In genomic region chr1:118622857-118623256, GRCm38 (mm10) we compare ENCODE assay signal across 25 mouse cellular contexts. TPM values are rescaled to one million over a fixed set of nuclear protein-coding genes. Genes with fewer than 3 reads are reported as not detected.
"Had no signal": no experiment of that assay in that cellular context is flagged by ENCODE, and none has a peak within 500 bp of the region (broad histone marks: within the 10 kb centered on the region; RNA-seq: fewer than 3 reads in every experiment).

No protein-coding gene starts in this region.

- H3K9me3 ChIP-seq: liver, embryonic 13.5 days; liver, embryonic 15.5 days; lung, embryonic 15.5 days; megakaryocyte, embryonic 14.5 days; midbrain, embryonic 12.5 days; neural tube, embryonic 13.5 days; neural tube, embryonic 15.5 days had no signal

- H3K4me2 ChIP-seq: liver, embryonic 13.5 days; liver, embryonic 15.5 days; lung, embryonic 15.5 days; midbrain, embryonic 12.5 days; neural tube, embryonic 13.5 days; neural tube, embryonic 15.5 days had no signal

- H3K9ac ChIP-seq: liver, embryonic 13.5 days; liver, embryonic 15.5 days; liver, postnatal 0 days; lung, embryonic 15.5 days; midbrain, embryonic 12.5 days; neural tube, embryonic 13.5 days; neural tube, embryonic 15.5 days had no signal

- DNase-seq: liver, embryonic 13.5 days; liver, postnatal 0 days; lung, adult 2 months; lung, postnatal 14 days; lung, postnatal 36 days; midbrain, embryonic 14.5 days; retina, postnatal 1 day; right cerebral cortex, adult 18-20 months; right cerebral cortex, postnatal 25 days; right cerebral cortex, postnatal 4 days; spleen, adult 18-20 months; thymus, adult 18-20 months; thymus, postnatal 14 days; thymus, postnatal 36 days had no signal

- ATAC-seq: liver, postnatal 0 days; lung, postnatal 0 days; midbrain, embryonic 16.5 days had no signal

- H3K36me3 ChIP-seq: liver, embryonic 13.5 days; liver, embryonic 15.5 days; lung, embryonic 15.5 days; midbrain, embryonic 12.5 days; neural tube, embryonic 13.5 days; neural tube, embryonic 15.5 days had no signal

- H3K4me3 ChIP-seq: liver, embryonic 13.5 days; liver, embryonic 15.5 days; lung, embryonic 15.5 days; megakaryocyte, embryonic 14.5 days; midbrain, embryonic 12.5 days; myocyte; neural tube, embryonic 13.5 days; neural tube, embryonic 15.5 days had no signal

- H3K27ac ChIP-seq: liver, embryonic 13.5 days; liver, embryonic 15.5 days; lung, embryonic 15.5 days; macrophage; midbrain, embryonic 12.5 days; neural tube, embryonic 13.5 days; neural tube, embryonic 15.5 days had no signal

- H3K4me1 ChIP-seq: lung, embryonic 15.5 days had no signal

RNA-seq across cellular contexts. Expression of gene Tfcp2l1, which starts 4.9 kb away (rescaled TPM):
- total RNA-seq: megakaryocyte progenitor cell, adult 5-6 weeks had no signal
